Mouse (Mus musculus): ENCODE data around the gene Mllt3.

Gene Mllt3

DNA sequence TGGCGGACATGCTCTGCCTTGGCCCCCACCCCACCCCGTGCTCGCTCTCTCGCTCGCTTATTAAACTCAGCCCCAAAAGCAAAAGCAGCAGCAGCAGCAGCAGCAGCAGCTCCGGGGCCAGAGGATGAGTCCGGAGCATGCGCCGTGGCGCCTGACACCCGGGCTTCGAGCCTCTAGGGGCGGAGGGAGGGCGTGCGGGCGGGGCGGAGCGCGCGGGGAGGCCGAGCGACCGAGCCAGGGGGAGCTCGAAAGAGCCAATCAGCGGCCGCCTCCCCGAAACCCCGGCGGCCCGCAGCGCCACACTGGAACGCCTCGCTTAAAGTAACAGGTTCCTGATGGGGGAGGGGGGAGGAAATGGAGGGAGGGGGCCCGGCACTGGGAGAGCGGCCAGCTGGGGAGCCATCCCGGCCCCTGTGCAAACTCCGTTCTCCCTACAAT is at the start of gene Mllt3:
Gene Mllt3 (minus strand): TSS at position 149 of the 438 bp plus-strand sequence.
- DNase-seq (ENCODE audit: low spot score in 2 of 2) = peak; percentile 93 to 95

DNA sequence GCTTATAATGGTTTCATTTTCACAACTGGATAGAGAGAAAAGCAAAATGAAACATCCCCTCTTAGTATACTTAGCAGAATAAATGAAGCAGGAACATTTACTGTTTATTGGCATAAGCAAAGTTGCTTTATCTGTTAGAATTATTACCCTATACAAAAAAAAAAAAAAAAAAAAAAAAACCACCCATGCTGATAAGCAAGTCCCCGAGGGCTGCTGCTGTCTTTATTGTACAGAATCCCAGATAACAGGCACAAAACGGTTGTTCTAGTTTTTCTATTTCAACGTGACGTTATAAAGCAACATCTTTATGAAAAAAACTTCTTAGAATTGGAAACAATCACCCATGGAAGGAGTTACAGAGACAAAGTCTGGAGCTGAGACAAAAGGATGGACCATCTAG is 49.2 kb upstream of the Mllt3 start:
- DNase-seq (ENCODE audit: low spot score in 2 of 2) = no peak

GRCm38 (mm10) chr4:88081885-88082284 is 48.7 kb upstream of the Mllt3 start:
- no peak for DNase-seq (ENCODE audit: low spot score in 2 of 2)

DNA sequence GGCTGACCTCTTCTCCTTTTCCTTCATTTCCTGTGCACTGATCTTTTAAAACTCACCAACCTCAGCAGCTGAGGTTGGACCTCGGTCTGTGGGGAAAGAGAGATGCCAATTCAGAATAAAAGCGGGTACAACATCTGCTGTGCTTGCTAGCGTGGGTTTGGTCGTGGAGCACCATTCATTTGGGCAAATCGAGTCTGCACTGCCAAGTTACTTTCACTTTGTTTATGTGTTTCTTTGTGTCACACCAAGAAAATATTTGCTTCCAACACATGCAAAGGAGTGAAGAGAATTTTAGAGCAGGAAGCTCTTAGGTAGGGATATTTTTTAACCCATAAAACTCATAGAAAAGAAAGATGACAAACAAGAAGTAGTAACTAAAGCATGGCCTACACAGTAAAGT is 48.3 kb upstream of the Mllt3 start:
- DNase-seq (ENCODE audit: low spot score in 2 of 2) = no peak

DNA sequence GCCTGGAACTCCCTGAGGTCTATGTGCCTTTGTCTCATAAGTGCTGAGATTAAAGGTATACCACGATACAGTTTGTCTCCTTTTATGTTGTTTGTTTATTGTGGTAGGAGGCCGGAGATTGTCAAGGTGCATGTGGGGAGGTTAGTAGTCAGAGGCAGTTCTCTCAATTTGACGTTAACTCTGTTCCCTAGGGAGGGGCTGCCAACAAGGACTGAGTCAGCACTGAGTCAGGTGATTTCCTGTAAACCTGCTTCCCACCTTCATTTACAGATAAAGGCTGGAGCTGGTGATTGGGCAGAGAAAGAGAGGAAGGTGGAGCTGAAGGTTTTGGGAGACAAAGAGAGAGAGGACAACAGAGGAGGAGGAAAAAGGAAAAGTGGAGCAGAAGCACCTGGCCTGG is 45.8 kb upstream of the Mllt3 start:
- peak in 1 of 2 experiments; percentile 6 for DNase-seq (ENCODE audit: low spot score in 2 of 2)

DNA sequence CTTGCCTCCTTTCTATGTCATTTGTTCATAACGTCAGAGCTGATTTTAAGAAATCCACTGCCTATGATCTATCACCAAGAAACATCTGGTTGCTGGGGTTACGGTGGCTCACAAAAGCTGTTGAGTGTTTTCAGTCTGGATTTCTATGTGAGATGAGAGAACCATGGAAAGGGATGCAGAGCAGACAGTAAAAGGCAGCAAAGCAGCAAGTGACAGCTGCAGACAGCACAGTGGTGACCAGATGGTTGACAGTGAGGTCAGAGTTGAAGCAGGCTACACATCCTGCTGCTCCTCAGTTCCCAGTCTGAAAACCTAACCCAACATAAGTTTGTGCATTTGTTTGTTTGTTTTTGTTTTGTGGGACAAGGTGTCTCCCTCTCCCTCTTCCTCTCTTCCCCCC is 42.2 kb upstream of the Mllt3 start:
- DNase-seq (ENCODE audit: low spot score in 2 of 2) = no peak

DNA sequence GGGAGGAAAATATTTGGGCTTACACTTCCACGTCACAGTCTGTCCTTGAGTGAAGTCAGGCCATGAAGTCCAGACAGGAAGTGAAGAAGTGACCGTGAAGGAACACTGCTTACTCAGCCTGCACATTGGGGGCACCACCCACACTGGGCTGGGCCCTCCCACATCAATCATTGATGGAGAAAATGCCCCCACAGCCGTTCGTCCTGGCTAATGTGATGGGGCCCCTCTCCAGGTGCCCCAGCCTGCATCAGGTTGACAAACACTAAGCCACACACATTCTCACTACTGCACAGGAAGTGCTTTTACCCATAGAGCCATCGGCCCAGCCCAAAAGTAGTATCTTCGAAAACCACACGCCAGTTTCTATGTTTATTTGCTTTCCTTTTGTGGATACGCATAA is 13.1 kb upstream of the Mllt3 start:
- peak; percentile 56 to 59 for DNase-seq (ENCODE audit: low spot score in 2 of 2)

- no peak for DNase-seq (ENCODE audit: low spot score in 2 of 2)
Observed at GRCm38 (mm10) chr4:88045151-88045550, 12.0 kb upstream of the Mllt3 start.

GRCm38 (mm10) chr4:88035361-88035760 is 2.2 kb upstream of the Mllt3 start:
- DNase-seq (ENCODE audit: low spot score in 2 of 2) = peak; percentile 40 to 58

DNA sequence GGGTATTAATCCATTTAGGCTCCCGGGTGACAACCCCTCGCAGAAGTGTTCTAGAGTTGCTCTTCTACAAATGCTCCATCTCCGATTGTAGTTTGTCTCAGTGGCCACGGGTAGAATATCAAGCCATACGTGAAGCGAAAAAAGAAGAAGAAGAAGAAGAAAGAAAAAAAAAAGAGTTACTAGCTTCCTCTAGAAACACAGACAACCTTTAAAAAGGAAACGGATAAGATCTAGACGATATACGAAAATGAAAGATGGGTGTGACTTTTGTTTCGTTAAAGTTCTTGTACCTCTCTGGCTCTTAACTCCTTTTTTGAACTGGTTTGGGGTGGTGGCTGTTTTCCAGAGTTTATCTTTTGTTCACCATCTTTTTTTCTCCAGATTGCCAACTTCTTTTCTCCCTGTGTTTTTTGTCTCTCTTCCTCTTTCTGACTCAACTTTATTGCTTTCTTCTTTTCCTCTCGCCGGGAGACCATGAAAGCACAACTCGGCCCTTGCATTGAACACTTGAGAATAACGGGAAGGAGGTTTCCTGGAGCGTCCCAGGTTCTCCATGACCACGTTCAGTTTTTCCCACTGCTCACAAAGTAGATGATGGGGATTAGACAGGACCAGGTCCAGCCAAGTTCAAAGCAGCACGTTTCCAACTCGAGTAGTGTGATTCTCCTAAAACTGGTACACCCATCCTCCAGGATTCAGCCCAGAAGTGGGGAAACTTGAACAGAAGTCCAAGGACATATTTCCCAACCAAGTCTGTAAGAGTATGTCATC is 1.4 kb upstream of the Mllt3 start:
- DNase-seq (ENCODE audit: low spot score in 2 of 2) = no peak

DNA sequence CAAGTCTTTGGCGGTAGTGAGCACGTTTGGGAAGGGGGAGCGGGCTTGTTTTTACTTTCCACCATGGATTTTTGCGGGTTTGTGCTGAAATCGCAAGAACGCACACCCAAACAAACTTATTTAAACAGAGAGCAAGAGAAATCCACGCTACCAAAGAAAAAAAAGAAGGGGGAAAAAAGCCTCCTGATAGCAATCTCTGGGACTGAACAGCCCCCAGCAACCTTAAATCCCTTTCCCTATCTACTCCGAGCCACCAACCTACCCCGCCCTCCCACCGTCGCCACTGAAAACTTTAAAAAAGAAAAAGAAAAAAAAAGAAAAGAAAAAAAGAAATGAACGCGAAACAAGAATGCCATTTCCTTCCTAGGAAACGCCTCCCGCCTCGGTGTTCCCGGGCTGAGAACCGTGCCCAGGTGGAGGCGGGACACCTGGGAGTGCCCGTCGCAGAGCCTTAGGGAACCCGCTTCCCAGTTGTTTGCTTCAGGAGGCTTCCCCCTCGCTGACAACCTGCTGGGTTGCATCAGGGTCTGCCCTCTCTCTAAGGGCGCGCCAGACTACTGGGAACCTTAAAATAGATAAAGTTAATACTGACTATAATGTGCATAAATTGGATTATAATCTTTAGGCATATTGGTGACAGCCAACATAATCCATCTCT is 694 bp upstream of the Mllt3 start:
- no peak for DNase-seq (ENCODE audit: low spot score in 2 of 2)

DNA sequence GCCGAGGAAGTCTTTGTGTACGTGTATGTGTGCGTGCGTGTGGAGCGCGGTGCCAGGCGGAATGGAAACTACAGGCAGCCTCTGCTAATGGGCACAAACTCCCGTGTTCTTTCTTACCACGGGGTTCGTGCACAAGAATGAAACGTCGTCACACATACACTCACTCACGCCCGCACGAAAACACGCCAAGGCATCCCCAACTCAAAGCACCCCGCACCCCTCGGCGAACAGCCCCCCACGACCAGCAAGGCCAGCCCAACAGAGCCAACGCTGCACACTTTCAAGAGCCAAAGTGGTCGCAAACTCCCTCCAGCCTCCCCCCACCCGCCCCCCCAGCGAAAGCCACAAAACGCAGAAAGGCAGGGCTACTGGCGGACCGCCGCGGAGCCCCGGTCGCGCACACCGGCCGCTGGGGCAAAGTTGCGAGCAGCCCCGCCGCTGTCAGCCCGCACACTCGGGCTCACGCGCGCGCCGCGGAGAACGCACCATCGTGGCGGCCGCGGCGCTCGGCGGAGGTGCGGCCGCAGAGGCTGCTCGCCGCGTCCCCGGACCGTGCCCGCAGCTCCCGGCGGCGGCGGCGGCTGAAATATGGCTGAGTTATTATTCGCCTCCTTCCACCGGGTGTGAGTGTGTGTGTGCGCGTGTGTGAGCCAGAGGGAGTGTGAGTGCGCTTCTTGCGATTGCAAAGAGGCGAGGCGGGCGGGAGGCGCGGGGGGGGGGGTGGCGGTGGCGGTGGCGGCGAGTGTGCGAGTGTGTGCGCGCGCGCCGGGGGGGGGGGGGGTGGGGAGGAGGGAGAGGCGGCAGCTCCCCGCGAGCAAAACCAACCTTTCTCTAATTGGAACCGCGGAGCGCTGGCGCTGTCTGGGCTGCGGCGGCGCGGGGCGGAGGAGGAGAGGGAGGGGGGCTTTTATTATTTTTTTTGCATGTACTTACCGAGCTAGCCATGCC is 739 bp downstream of the Mllt3 start:
- peak; percentile 9 to 13 for DNase-seq (ENCODE audit: low spot score in 2 of 2)

DNA sequence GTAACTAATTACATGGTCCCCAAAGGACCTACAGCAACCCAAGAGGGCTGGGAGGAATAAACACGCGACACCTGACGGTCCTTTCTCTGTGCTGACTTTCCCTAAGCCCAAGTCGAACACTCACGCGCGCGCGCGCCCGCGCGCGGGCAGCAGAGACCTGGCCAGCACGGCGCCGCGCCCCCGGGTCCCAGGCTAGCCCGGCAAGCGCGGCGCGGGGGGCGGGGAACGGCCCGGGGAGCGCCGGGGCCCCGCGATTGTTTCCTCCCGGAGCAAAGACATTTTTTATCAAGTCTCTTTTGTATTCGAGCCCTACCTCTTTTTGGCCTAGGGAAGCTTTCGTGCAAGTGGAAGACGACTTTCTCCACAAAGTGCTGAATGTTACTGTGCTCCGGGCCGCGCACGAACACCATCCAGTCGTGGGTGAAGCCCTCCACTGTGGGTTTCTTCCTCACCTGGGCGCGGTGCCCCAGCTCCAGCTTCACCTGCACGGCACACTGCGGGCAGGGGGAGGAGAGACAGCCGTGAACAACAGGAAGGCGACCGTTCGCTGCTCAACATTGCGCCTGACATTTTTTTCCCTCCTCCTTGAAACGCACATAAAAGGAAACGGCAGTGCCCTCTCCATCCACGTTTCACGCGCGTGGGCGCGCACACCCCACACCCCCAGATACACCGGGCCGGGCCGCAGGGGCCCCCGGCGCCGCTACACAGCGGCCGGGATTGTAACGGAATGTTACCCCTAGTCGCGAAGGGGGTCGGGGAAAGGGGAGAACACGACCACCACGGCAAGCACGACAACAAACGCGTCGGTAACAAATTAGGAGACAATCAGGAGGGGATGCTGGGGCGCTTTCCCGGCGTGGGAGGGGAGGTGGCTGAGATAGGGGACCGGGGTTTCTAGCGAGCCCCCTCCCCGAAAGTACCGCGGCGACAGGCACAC is 1.7 kb downstream of the Mllt3 start:
- peak in 1 of 2 experiments; percentile 33 for DNase-seq (ENCODE audit: low spot score in 2 of 2)

DNA sequence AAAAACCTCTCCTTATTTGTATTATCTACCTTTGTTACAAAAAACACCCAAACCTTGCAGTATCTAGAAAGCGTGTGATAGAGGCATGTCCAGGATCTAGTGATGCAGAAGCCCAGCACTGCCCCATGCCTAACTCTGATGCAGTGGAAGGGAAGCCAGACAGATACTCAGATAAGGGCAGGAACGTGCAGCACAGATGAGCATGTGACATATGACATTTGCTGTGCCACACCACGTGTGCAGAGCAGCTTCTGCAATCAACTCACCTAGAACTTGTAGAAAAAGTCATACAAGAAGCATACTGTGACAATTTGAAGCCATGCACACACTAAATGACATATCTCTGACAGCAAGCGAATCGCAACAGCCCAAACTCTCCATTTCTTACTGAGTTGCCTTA is 9.6 kb downstream of the Mllt3 start:
- no peak for DNase-seq (ENCODE audit: low spot score in 2 of 2)

GRCm38 (mm10) chr4:88022623-88023022 is 10.5 kb downstream of the Mllt3 start:
- no peak for DNase-seq (ENCODE audit: low spot score in 2 of 2)

DNA sequence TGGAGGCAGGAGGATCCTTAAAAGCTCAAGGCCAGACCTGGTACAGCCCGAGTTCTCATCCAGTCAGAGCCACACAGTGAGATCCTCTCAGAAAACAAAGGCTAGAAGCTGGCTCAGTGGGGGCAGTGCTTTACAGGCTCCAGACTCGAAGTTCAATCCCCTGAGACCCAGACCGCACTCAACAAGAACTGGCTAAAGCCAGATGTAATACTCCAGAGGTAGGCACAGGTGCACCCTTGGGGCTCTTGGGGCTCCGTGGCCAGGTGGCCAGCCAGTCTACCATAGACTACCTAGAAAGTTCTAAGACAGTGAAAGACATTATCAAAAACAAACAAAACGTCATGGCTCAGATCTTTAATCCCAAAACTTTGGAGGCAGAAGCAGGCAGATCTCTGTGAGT is 12.7 kb downstream of the Mllt3 start:
- DNase-seq (ENCODE audit: low spot score in 2 of 2) = no peak

DNA sequence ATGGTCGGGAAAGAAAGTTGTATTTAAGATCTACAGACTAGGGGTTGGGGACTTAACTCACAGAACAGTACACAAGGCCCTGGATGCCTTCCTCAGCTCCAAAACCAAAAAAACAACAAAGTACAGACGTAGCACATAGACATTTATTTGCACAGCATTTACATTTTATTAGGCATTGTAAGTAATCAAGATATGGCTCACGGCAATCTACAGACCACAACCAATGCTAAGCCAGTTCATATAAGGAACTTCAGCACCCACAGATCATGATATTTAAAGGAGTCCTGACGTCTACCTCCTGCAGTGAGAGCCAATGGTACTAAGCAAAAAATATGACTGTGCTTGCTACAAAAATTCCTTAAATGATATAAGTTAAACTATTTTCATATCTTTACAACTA is 13.5 kb downstream of the Mllt3 start:
- no peak for DNase-seq (ENCODE audit: low spot score in 2 of 2)

- DNase-seq (ENCODE audit: low spot score in 2 of 2) = no peak
Observed at GRCm38 (mm10) chr4:88017452-88018350, 15.5 kb downstream of the Mllt3 start.

DNA sequence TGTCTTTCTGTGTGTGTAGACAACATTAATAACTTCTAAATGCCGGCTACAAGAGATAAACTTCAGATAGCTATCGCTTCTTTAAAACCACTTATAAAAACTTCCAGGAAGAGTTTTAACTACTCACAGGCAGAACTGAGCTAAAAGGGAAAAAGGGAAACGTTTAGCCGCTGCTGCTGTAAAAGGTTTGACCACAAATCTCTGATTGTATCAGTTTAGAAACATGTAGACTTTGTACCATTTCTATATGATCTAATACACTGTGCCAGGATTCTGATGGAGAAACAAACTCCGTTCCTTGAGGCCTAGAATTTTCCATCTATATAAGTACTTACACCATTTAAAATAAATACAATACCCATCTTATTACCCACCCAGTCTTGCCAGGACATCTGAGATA is 17.4 kb downstream of the Mllt3 start:
- DNase-seq (ENCODE audit: low spot score in 2 of 2) = no peak

DNA sequence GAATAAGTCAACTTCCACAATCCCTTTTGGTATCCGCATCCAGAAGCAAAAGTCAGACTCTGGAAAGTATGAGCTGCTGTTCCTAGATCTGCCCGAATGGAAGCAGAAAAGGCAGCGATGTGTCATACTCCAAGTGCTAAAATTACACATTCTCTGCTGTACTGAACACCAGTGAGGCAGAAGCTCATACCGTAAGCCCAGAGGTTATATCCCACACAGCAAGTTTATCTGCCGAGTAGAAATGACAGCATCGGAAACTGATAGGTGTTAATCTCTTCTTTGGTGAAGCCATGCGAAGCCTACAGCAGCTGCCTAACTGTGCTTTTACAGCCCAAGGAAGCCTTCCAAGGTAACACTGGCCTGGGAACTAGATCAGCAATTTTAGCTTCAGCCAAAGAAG is 17.9 kb downstream of the Mllt3 start:
- no peak for DNase-seq (ENCODE audit: low spot score in 2 of 2)
